Mouse (Mus musculus): ENCODE measurements at regions not wholly inside any gene's neighbourhood (a gene's known extent, or its start where the extent isn't known, plus 50 kb on each side); places are given as distances from the start of the nearest gene placed in this dataset.

DNA sequence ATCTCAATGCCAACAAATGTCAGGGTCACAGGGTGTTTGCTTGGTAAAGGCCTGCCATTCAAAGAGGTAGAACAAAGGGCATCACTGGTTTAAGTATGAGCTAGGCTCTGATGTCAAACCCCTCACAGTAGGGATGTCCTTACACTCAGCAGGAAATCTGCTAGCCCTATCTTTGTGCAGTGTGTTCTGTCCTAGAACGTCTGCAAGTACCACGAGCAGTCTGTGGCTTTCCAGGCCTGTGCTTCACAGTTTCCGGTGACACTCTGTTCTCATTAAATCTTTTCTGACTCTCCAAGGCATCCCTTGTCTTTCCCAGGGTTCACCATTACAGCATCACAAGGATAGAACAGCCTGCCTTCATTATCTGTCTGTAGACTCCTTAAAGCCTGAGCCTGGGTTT lies 174.3 kb upstream of the Akr1e1 start:
- TF ChIP-seq GATA1 (IDR thresholded peaks at IDR 0.05; ENCODE audit: borderline replicate concordance, low read length) = no peak
- TF ChIP-seq FLI1 (IDR thresholded peaks at IDR 0.05; ENCODE audit: low read length) = no peak
